Comparison of ENCODE assay signal across 2 mouse cellular contexts in the genomic region with DNA sequence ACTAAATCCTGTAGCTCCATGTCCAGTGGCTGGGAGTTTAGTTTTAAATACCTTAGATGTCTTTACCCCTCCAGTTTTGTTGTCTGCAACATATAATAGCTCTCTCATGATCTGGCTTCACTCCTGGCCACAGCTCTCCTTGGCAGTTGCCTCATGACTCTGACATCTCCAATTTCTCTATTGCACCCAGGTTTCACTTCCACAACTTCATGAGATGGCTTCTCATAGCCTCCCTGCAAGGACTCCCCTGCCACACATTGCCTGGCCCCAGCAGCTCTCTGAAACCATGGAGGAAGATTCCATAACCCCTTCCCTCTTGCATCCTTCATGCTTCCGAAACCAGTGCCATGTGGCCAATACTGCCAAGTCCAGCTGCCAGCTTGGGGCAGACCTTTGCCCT.
TF ChIP-seq lines count a peak whose summit lies in the region.

No protein-coding gene starts in this region.

TF ChIP-seq in CH12.LX, 34 proteins besides CTCF, POLR2A, EP300 and RAD21 (continued from another document):
- TF ChIP-seq KAT2A (IDR thresholded peaks at IDR 0.05; ENCODE audit: insufficient replicate concordance, low read length) (no peak), MAZ (IDR thresholded peaks at IDR 0.05; ENCODE audit: low read depth, low read length) (no peak), CHD2 (IDR thresholded peaks at IDR 0.05; ENCODE audit: low read length) (no peak), ELF1 (IDR thresholded peaks at IDR 0.05; ENCODE audit: low read depth, low read length) (no peak), MEF2A (IDR thresholded peaks at IDR 0.05; ENCODE audit: borderline replicate concordance, low read depth, low read length) (no peak), SMC3 (IDR thresholded peaks at IDR 0.05; ENCODE audit: low read depth, low read length) (no peak), PAX5 (IDR thresholded peaks at IDR 0.05; ENCODE audit: low read length) (no peak), POLR2AphosphoS2 (IDR thresholded peaks at IDR 0.05; ENCODE audit: low read depth, low read length) (no peak), E2F4 (IDR thresholded peaks at IDR 0.05; ENCODE audit: insufficient replicate concordance, low read depth, low read length) (no peak)

TF ChIP-seq in myocyte, 11 proteins besides CTCF, POLR2A, EP300 and RAD21 (continued from another document):
- TF ChIP-seq POLR2AphosphoS2 (IDR thresholded peaks at IDR 0.05; ENCODE audit: insufficient read length, low read depth) (no peak), MAX (IDR thresholded peaks at IDR 0.05; ENCODE audit: low read depth) (no peak), USF1 (IDR thresholded peaks at IDR 0.05; ENCODE audit: low read depth) (no peak), E2F4 (IDR thresholded peaks at IDR 0.05; ENCODE audit: insufficient read depth) (no peak), MYOG (IDR thresholded peaks at IDR 0.05; ENCODE audit: control insufficient read depth in 1 of 3, insufficient read depth in 1 of 3, insufficient read length in 2 of 3, low read depth in 2 of 3) (peak in 1 of 3 experiments; percentile 52), TCF12 (IDR thresholded peaks at IDR 0.05; ENCODE audit: insufficient read depth, poor library complexity, severe bottlenecking) (no peak), CEBPB (IDR thresholded peaks at IDR 0.05; ENCODE audit: insufficient read depth, poor library complexity, severe bottlenecking) (peak; percentile 46; the same call in 1 of the 2 replicates), REST (IDR thresholded peaks at IDR 0.05; ENCODE audit: insufficient read depth, insufficient read length) (no peak), MYOD1 (IDR thresholded peaks at IDR 0.05; ENCODE audit: control insufficient read depth in 1 of 3, insufficient read length in 2 of 3, low read depth in 2 of 3) (peak in 1 of 3 experiments; percentile 28)
TF ChIP-seq in myocyte: peak in this region for 3.
